Mouse (Mus musculus): ENCODE measurements at regions not wholly inside any gene's neighbourhood (a gene's known extent, or its start where the extent isn't known, plus 50 kb on each side); places are given as distances from the start of the nearest gene placed in this dataset.
"Not testable (repeated sequence)": the region's sequence is repeated elsewhere in the genome, so short reads cannot be mapped to it uniquely, and the experiment has no call there.

- in situ Hi-C loops (cut with MboI, MseI): not testable (repeated sequence)
Measured at GRCm38 (mm10) chr1:112486046-112486445, 621.3 kb upstream of the Dsel start.

GRCm38 (mm10) chr1:112456047-112456446, 591.3 kb upstream of the Dsel start:
- in situ Hi-C loops (cut with MboI, MseI): loop anchor here in 1 of 2 experiments (10.0 kb wide), 1 partner anchor 591 kb away; the partner anchor contains the start of gene Dsel

GRCm38 (mm10) chr1:112452390-112452789, 587.7 kb upstream of the Dsel start:
- in situ Hi-C loops (cut with MboI, MseI): loop anchor here in 1 of 2 experiments (10.0 kb wide), 1 partner anchor 588 kb away; the partner anchor contains the start of gene Dsel

GRCm38 (mm10) chr1:112451622-112452021, 586.9 kb upstream of the Dsel start:
- in situ Hi-C loops (cut with MboI, MseI): loop anchor here in 1 of 2 experiments (10.0 kb wide), 1 partner anchor 587 kb away; the partner anchor contains the start of gene Dsel

GRCm38 (mm10) chr1:112439109-112439508, 574.4 kb upstream of the Dsel start:
- in situ Hi-C loops (cut with MboI, MseI): no loop called here

GRCm38 (mm10) chr1:112416350-112417083, 551.8 kb upstream of the Dsel start:
- in situ Hi-C loops (cut with MboI, MseI): no loop called here

GRCm38 (mm10) chr1:112388807-112389206, 524.1 kb upstream of the Dsel start:
- in situ Hi-C loops (cut with MboI, MseI): no loop called here

GRCm38 (mm10) chr1:112384015-112384414, 519.3 kb upstream of the Dsel start:
- in situ Hi-C loops (cut with MboI, MseI): no loop called here

- in situ Hi-C loops (cut with MboI, MseI): loop anchor here in 1 of 2 experiments (10.0 kb wide), 1 partner anchor 1485 kb away; no protein-coding TSS in a partner anchor
Measured at GRCm38 (mm10) chr1:112379651-112380264, 515.0 kb upstream of the Dsel start.

- in situ Hi-C loops (cut with MboI, MseI): loop anchor here in 1 of 2 experiments (10.0 kb wide), 1 partner anchor 1486 kb away; no protein-coding TSS in a partner anchor
Measured at GRCm38 (mm10) chr1:112378660-112379059, 513.9 kb upstream of the Dsel start.

GRCm38 (mm10) chr1:112355816-112356215, 491.1 kb upstream of the Dsel start:
- in situ Hi-C loops (cut with MboI, MseI): no loop called here
